Mouse (Mus musculus) hindbrain, embryonic 16.5 days (tissue): ENCODE measurements at regions not wholly inside any gene's neighbourhood (a gene's known extent, or its start where the extent isn't known, plus 50 kb on each side); places are given as distances from the start of the nearest gene placed in this dataset.

Experiments
- ATAC-seq: fragments of 200-750 bp; cut with Nextera tagmentation; 2 replicates; pipeline ENCODE4 v1.8.0; 2017; ENCODE audit warnings: moderate TSS enrichment, moderate library complexity
- H3K27ac ChIP-seq: fragments of 300-500 bp; sonication (generic); 2 replicates; pipeline ENCODE4 v1.5.1; 2014; ENCODE audit warnings: low read depth, mild to moderate bottlenecking, control low read depth, low read length, moderate library complexity
- H3K27me3 ChIP-seq: fragments of 300-500 bp; sonication (generic); replicated peaks from 2 replicates; pipeline ENCODE4 v1.6.1; 2014; ENCODE audit warnings: low read length; ENCODE audit not compliant: control insufficient read depth, insufficient read depth
- H3K36me3 ChIP-seq: fragments of 300-500 bp; sonication (generic); 2 replicates; pipeline ENCODE4 v1.6.1; 2014; ENCODE audit warnings: mild to moderate bottlenecking, low read length, moderate library complexity, mixed read lengths; ENCODE audit not compliant: control insufficient read depth, insufficient read depth
- H3K4me1 ChIP-seq: fragments of 300-500 bp; sonication (generic); 2 replicates; pipeline ENCODE4 v1.6.1; 2014; ENCODE audit warnings: low read depth, low read length; ENCODE audit not compliant: control insufficient read depth, insufficient read depth
- H3K4me2 ChIP-seq: fragments of 300-500 bp; sonication (generic); 2 replicates; pipeline ENCODE4 v1.6.1; 2014; ENCODE audit warnings: mild to moderate bottlenecking, low read length, control low read depth, moderate library complexity
- H3K4me3 ChIP-seq: fragments of 300-500 bp; sonication (generic); 2 replicates; pipeline ENCODE4 v1.5.1; 2014; ENCODE audit warnings: mild to moderate bottlenecking, low read length, control low read depth, moderate library complexity
- H3K9ac ChIP-seq: fragments of 300-500 bp; sonication (generic); 2 replicates; pipeline ENCODE4 v1.6.1; 2014; ENCODE audit warnings: low read depth, mild to moderate bottlenecking, control low read depth, low read length, moderate library complexity
- H3K9me3 ChIP-seq: fragments of 300-500 bp; sonication (generic); 2 replicates; pipeline ENCODE4 v1.6.1; 2014; ENCODE audit warnings: mild to moderate bottlenecking, low read length, moderate library complexity; ENCODE audit not compliant: control insufficient read depth
- WGBS: fragments of 180-500 bp; shearing (Covaris S2); extraction: QIAGEN DNeasy Blood & Tissue Kit; methylation state at CpG from one replicate; pipeline ENCODE4 v1.1.7; 2014; 5-methylcytosine and 5-hydroxymethylcytosine counted together

DNA sequence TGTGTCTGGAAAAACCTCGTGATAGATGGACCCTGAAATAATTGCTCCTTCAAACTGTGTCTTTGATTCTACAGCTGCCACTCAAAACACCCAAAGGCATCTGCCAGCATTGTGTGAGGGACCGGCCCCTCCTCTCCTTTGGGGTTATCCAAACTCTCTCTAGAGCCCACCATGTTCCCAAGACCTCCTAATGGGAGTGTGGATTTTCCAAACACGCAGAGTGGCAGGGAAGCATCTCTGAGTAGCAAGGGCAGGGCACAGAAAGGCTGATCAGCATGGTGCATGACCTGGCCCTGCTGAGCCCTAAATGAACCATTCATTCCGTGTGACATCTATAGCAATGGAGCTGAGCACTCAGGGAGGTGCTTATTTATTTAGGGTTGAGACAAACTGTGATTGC lies 186.1 kb upstream of the Ctnna2 start:
- H3K4me3 ChIP-seq = no peak overlapping the region
- peak; percentile 70; the same call in 1 of the 2 replicates for ATAC-seq
- no peaks in the 10 kb centered on the region for H3K36me3 ChIP-seq
- 4% methylated on average over 4 of the region's 4 CpGs for WGBS
- no peak overlapping the region for H3K9ac ChIP-seq
- H3K27me3 ChIP-seq = no peaks in the 10 kb centered on the region
- H3K4me1 ChIP-seq = no peaks in the 10 kb centered on the region; the same call in 1 of the 2 replicates
- H3K9me3 ChIP-seq = no peaks in the 10 kb centered on the region
- H3K4me2 ChIP-seq = no peak overlapping the region
- no peak overlapping the region for H3K27ac ChIP-seq
